Mouse (Mus musculus): ENCODE results near the gene Fyb2. TPM values are rescaled to one million over a fixed set of nuclear protein-coding genes. Genes with fewer than 3 reads are reported as not detected.

The Fyb2 gene
- polyA plus RNA-seq, 1 experiment from 2014 or later: 0.27 TPM

DNA sequence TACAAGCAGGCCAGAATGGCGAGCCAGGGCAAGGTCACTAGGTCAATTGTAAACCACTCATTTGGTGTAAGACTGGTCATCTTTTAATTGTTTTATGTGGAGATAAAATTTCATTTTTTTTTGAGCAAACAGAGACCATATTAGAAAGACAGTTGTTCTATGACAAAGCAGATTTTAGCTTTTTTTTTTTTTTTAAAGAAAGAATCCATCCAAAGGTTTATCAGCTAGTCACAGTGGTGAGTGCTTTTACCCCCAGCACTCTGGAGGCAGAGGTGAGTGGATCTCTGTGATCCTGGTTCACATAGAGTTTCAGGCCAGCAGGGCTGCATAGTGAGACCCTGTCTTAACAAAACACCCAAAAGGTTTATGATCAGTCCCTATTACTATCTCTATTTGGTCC, 31.2 kb downstream of the Fyb2 start:
- no peak for ATAC-seq (ENCODE audit: low FRiP score, low read depth)
- 72% methylated on average over 1 of the region's 1 CpGs for WGBS
- H3K4me1 ChIP-seq: no peaks in the 10 kb centered on the region
- H3K9ac ChIP-seq (replicated peaks): no peak overlapping the region
- no peaks in the 10 kb centered on the region for H3K36me3 ChIP-seq
- no peaks in the 10 kb centered on the region for H3K9me3 ChIP-seq
- H3K4me3 ChIP-seq: no peak overlapping the region
- H3K27me3 ChIP-seq: no peaks in the 10 kb centered on the region
- no peak overlapping the region for H3K27ac ChIP-seq (replicated peaks)
- no peak overlapping the region for H3K4me2 ChIP-seq (replicated peaks)

DNA sequence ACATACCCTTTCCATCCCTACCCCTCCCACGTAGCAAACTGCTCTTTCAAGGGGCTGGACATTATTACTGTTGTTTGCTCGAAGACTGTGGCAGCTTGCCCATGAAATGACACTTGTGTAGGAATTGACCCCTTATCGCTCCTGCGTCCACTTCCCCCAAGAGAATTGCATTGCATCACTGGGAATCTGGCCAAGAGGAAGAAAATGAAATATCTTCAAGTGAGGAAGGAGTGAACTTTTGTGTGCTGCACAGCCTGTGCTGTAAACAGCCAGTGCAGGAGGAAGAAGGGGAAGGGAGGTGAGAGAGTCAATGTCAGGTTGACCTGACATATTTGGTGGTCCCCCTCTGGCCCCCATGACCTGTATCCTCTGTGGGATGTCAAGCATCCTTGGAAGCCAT, 35.6 kb downstream of the Fyb2 start:
- 90% methylated on average over 4 of the region's 4 CpGs for WGBS
- Histone ChIP-seq H3K4me1 (no peaks in the 10 kb centered on the region), H3K9ac (replicated peaks) (no peak overlapping the region), H3K4me2 (replicated peaks) (no peak overlapping the region), H3K27me3 (no peaks in the 10 kb centered on the region), H3K4me3 (no peak overlapping the region), H3K27ac (replicated peaks) (no peak overlapping the region), H3K9me3 (no peaks in the 10 kb centered on the region), H3K36me3 (no peaks in the 10 kb centered on the region)
- ATAC-seq (ENCODE audit: low FRiP score, low read depth): no peak

DNA sequence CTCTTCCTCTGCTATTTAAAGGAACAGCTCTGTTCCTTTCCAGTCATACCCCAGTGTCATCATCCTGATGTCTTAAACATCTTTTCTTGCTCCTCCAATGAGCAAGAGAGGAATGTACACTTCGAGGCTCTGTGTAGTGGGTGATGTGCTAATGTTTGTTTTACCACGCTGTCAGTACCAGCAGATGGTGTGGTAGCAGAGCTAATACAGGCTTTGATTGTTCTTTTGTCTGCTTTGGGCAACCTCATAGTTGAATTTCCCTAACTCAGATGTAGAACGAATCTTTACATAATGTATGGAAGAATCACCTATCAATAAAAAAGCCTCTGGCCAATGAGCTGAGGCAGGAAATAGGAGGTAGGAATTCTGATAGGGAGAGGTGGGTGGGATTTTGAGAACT, 36.0 kb downstream of the Fyb2 start:
- H3K36me3 ChIP-seq: no peaks in the 10 kb centered on the region
- no peaks in the 10 kb centered on the region for H3K9me3 ChIP-seq
- H3K27me3 ChIP-seq: no peaks in the 10 kb centered on the region
- WGBS: 67% methylated on average over 3 of the region's 3 CpGs
- no peak overlapping the region for H3K4me3 ChIP-seq
- no peak overlapping the region for H3K27ac ChIP-seq (replicated peaks)
- H3K4me2 ChIP-seq (replicated peaks): no peak overlapping the region
- ATAC-seq (ENCODE audit: low FRiP score, low read depth): no peak
- H3K9ac ChIP-seq (replicated peaks): no peak overlapping the region
- no peaks in the 10 kb centered on the region for H3K4me1 ChIP-seq

DNA sequence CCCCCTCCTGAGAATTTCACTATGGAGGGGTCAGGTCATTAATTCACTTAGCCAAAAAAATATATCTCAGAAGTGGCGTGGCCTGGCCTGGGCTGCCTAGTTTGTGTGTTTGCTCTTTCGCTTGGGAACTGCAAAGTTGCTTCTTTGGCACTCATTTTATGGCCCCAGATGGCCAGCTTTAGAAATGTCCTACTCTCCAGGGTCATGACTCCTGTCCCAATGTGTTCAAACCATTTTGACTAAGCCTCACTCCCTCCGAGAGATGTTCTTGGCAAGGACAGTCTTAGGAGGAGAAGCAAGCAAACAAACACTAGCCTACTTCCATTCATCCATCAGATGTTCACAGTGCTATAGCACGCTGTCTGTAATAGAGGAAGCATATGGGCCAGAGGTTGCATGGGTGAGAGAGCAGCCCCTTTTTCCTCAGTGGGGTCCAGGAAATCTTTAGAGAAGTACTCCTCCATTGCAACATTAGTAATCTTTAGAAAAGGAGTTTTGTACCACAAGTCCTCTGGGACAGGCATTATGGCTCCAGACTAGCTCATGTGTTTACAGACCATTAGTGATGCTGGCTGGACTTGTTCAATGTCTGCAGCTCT, 38.1 kb downstream of the Fyb2 start:
- 82% methylated on average over 4 of the region's 4 CpGs for WGBS
- H3K27ac ChIP-seq (replicated peaks): no peak overlapping the region
- no peak for ATAC-seq (ENCODE audit: low FRiP score, low read depth)

DNA sequence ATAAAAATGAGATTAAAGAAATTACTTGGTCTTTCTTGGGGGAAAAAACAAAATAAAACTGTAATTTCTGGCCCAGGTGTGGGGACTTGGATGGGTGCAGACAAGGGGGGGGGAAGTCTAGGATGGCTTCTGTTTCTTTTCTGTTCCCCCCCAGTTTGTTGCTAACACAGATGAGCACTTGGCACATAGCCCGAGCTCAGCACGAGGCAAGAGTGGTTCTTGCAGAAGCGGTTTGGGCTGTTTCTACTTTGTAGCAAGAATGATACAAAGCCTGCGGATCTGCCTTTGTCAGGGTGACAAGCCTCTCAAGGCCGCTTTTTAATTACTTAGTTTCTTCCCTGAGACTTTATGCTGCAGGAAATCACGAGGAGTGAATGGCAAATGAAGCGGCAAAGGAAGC, 43.4 kb downstream of the Fyb2 start:
- WGBS: 44% methylated on average over 7 of the region's 7 CpGs
- Histone ChIP-seq H3K36me3 (no peaks in the 10 kb centered on the region), H3K4me3 (no peak overlapping the region), H3K27ac (replicated peaks) (no peak overlapping the region), H3K4me2 (replicated peaks) (no peak overlapping the region), H3K4me1 (no peaks in the 10 kb centered on the region), H3K9me3 (no peaks in the 10 kb centered on the region), H3K9ac (replicated peaks) (no peak overlapping the region), H3K27me3 (no peaks in the 10 kb centered on the region)
- ATAC-seq (ENCODE audit: low FRiP score, low read depth): no peak

More for the DNA sequence above, 38.1 kb downstream of the Fyb2 start:
- no peaks in the 10 kb centered on the region for H3K4me1 ChIP-seq
- H3K9ac ChIP-seq (replicated peaks): no peak overlapping the region
- no peaks in the 10 kb centered on the region for H3K9me3 ChIP-seq
- H3K27me3 ChIP-seq: no peaks in the 10 kb centered on the region
- no peaks in the 10 kb centered on the region for H3K36me3 ChIP-seq
- no peak overlapping the region for H3K4me2 ChIP-seq (replicated peaks)
- H3K4me3 ChIP-seq: no peak overlapping the region

DNA sequence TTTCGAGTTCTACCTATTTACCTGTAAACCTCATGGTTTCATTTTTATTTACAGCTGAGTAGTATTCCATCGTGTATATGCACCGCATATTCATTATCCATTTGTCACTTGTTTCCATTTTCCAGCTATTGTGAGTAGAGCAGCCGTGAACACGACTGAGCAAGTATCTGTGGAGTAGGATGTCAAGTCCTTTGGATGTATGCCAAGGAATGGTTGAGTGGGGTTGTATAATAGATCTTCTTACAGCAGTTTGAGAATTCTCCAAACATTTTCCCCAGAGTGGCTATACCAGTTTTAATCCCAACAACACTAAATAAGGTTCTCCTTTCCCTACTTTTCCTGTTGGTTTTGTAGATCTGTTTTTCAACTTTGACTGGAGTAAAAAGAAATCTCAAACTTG, 48.2 kb downstream of the Fyb2 start:
- Histone ChIP-seq H3K9me3 (no peaks in the 10 kb centered on the region), H3K4me2 (replicated peaks) (no peak overlapping the region), H3K4me1 (no peaks in the 10 kb centered on the region), H3K36me3 (no peaks in the 10 kb centered on the region), H3K27ac (replicated peaks) (no peak overlapping the region), H3K9ac (replicated peaks) (no peak overlapping the region), H3K4me3 (no peak overlapping the region), H3K27me3 (no peaks in the 10 kb centered on the region)
- no peak for ATAC-seq (ENCODE audit: low FRiP score, low read depth)
- 89% methylated on average over 5 of the region's 5 CpGs for WGBS

DNA sequence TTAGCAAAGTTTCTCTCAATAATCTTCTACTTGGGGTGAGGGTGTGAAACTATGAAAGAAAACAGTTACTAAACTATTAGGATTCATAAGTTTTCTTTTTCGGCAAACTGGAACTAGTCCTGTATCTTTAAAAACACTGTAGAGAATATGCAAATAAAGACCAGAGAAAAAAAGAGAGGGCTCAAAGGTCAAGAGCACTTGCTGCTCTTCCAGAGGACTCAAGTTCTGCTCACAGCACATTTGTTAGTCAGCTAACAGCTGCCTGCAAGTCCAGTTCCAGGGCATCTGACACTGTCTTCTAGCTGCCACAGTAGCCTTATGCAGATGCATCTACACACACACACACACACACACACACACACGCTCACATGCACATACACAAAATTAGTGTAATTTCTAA, 59.4 kb downstream of the Fyb2 start:
- Histone ChIP-seq H3K4me3 (no peak overlapping the region), H3K4me2 (replicated peaks) (no peak overlapping the region), H3K9ac (replicated peaks) (no peak overlapping the region), H3K9me3 (no peaks in the 10 kb centered on the region), H3K4me1 (no peaks in the 10 kb centered on the region), H3K36me3 (no peaks in the 10 kb centered on the region), H3K27ac (replicated peaks) (no peak overlapping the region), H3K27me3 (no peaks in the 10 kb centered on the region)
- WGBS: 86% methylated on average over 2 of the region's 2 CpGs
- no peak for ATAC-seq (ENCODE audit: low FRiP score, low read depth)

DNA sequence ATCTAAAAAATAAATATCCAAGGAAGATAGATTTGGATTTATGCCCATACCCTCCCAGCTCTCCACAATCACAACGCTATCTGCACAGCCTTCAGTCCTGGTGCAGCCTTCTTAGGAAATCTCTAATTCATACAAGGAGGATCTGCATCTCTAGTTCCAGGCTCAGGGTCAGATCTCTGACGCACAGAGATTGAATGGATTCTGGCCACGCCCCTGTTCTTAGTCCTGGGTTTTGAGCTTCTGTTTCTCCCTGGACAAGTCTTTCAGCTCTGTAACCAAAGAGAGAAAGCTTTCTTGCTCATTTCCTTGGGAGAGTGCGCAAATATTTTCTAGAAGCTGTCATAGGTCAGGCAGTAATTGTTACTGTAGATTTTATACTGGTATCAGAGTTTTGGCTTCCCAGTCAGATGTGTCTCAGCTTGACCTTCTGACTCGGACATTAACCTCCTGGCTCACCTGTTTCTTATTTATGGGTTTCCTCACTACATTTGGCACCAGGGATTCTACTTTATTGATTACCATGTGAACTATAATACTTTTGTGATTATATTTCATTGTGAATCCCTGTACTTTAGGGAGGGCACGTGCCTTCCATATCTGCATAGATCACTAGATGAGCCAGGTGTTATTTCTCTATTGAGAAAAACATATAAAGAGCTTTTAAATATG, 62.0 kb downstream of the Fyb2 start:
- Histone ChIP-seq H3K4me3 (no peak overlapping the region), H3K4me2 (replicated peaks) (no peak overlapping the region), H3K27me3 (no peaks in the 10 kb centered on the region), H3K4me1 (no peaks in the 10 kb centered on the region), H3K27ac (replicated peaks) (no peak overlapping the region), H3K36me3 (no peaks in the 10 kb centered on the region), H3K9me3 (no peaks in the 10 kb centered on the region), H3K9ac (replicated peaks) (no peak overlapping the region)
- ATAC-seq (ENCODE audit: low FRiP score, low read depth): no peak
- 78% methylated on average over 6 of the region's 6 CpGs for WGBS

DNA sequence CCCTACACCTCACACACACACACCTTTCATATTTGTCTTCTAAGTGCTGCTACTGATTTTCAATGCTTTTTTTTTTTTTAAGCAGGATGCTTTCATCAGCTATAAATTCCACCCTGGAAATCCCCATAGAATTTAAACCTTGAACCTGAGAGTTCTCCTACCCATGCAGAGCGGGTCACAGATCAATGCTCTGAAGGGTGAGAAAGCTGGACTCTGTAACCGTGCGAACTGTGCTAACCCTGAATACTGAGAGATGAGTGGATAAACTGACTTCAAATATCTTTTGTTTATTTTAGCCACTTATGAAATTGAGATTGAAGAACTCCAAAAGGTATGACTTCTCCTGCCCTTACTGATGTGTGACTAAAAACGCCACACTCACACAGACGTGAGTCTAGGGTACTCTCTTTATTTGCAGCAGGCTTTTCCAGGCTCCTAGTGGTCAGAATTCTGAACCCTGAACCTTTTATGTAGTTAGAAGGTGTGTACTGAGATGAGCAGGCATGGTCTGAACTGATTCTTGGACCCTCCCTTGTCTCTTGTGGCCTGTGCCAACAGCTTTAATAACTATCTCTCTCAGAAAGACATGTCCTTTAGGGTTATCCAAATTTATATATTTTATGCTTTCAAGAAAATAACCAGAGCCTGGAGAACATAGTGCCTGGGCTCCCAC, 72.8 kb downstream of the Fyb2 start:
- no peak for ATAC-seq (ENCODE audit: low FRiP score, low read depth)
- no peaks in the 10 kb centered on the region for H3K36me3 ChIP-seq
- 85% methylated on average over 5 of the region's 5 CpGs for WGBS

DNA sequence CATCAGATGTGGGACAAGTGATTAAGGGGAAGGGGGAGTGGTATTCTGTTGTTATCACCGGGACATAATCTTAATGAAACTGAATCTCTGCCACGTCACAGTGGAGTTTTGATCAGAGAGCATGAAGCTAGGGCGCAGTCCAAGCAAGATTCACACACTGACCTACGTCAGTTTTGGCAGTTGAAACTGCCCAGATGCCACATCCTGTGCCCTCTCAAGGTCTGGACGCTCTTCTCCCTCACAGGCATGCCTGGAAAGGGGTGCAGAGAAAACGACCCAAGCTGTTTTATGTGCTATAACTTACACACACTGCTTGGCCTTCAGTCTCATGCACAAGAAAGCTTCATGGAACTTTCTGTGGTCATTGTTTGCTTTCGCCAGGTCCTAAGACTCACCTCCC, 74.4 kb downstream of the Fyb2 start:
- no peak overlapping the region for H3K4me2 ChIP-seq (replicated peaks)
- H3K4me3 ChIP-seq: no peak overlapping the region
- WGBS: 87% methylated on average over 7 of the region's 7 CpGs
- no peaks in the 10 kb centered on the region for H3K27me3 ChIP-seq
- H3K4me1 ChIP-seq: no peaks in the 10 kb centered on the region
- H3K36me3 ChIP-seq: no peaks in the 10 kb centered on the region
- no peaks in the 10 kb centered on the region for H3K9me3 ChIP-seq
- no peak overlapping the region for H3K9ac ChIP-seq (replicated peaks)
- ATAC-seq (ENCODE audit: low FRiP score, low read depth): no peak
- no peak overlapping the region for H3K27ac ChIP-seq (replicated peaks)

More for the DNA sequence above, 72.8 kb downstream of the Fyb2 start:
- Histone ChIP-seq H3K4me3 (no peak overlapping the region), H3K4me1 (no peaks in the 10 kb centered on the region), H3K27me3 (no peaks in the 10 kb centered on the region), H3K9me3 (no peaks in the 10 kb centered on the region), H3K9ac (replicated peaks) (no peak overlapping the region), H3K27ac (replicated peaks) (no peak overlapping the region), H3K4me2 (replicated peaks) (no peak overlapping the region)

DNA sequence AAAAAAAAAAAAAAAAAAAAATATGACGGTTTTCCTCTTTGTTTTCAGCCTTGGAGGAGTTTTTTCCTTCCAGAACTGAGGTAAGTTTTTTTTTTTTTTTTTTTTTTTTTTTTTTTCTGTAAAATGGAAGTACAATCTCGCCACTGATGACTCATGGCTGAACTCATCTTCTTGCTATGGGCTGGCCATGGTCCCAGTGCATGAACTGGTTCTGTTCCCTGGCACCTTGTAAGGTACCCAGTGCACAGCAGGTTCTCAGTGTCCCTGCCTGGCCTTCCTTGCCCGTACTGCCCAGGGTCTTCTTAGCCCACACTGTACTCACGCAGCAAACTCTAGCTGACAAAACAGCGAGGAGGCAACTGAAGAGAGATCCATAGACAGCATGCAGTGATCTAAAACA, 74.8 kb downstream of the Fyb2 start:
- H3K9ac ChIP-seq (replicated peaks): no peak overlapping the region
- H3K36me3 ChIP-seq: no peaks in the 10 kb centered on the region
- no peak overlapping the region for H3K4me2 ChIP-seq (replicated peaks)
- H3K27ac ChIP-seq (replicated peaks): no peak overlapping the region
- WGBS: 80% methylated on average over 5 of the region's 5 CpGs
- H3K4me3 ChIP-seq: no peak overlapping the region
- no peaks in the 10 kb centered on the region for H3K4me1 ChIP-seq
- ATAC-seq (ENCODE audit: low FRiP score, low read depth): no peak
- H3K9me3 ChIP-seq: no peaks in the 10 kb centered on the region
- no peaks in the 10 kb centered on the region for H3K27me3 ChIP-seq

DNA sequence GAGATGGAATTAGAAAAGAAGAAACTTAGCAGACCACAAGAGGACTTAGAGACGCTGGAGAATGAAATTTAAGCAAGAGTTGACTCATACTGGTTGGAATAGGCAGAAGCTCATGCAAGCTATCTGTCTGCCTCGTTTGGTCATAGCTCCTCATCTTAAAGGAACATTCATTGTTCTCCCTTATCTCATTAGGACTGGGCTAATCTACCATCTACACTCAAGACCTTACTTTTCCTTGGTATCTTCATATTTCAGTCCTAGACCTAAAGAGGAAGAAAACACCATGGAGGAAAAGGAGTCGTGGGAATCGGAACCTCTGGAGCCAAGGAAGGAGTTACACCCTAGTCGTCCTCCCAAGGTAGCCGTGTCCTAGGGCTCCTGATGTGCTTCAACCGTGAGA, 75.5 kb downstream of the Fyb2 start:
- Histone ChIP-seq H3K9me3 (no peaks in the 10 kb centered on the region), H3K9ac (replicated peaks) (no peak overlapping the region), H3K27me3 (no peaks in the 10 kb centered on the region), H3K27ac (replicated peaks) (no peak overlapping the region), H3K4me3 (no peak overlapping the region), H3K36me3 (no peaks in the 10 kb centered on the region), H3K4me1 (no peaks in the 10 kb centered on the region), H3K4me2 (replicated peaks) (no peak overlapping the region)
- no peak for ATAC-seq (ENCODE audit: low FRiP score, low read depth)
- 89% methylated on average over 7 of the region's 7 CpGs for WGBS

Measured in midbrain, embryonic 12.5 days (tissue).